Mouse (Mus musculus) C2C12 (cell line): ENCODE data around the gene Atp6v0e.

Experiments
- CTCF ChIP-seq: IDR thresholded peaks from one replicate; pipeline ENCODE4 v1.5.1; 2011; ENCODE audit not compliant: control insufficient read depth, insufficient read depth, insufficient read length
- MAX ChIP-seq: IDR thresholded peaks from one replicate; pipeline ENCODE4 v1.6.1; 2011; ENCODE audit warnings: mild to moderate bottlenecking, control low read depth

DNA sequence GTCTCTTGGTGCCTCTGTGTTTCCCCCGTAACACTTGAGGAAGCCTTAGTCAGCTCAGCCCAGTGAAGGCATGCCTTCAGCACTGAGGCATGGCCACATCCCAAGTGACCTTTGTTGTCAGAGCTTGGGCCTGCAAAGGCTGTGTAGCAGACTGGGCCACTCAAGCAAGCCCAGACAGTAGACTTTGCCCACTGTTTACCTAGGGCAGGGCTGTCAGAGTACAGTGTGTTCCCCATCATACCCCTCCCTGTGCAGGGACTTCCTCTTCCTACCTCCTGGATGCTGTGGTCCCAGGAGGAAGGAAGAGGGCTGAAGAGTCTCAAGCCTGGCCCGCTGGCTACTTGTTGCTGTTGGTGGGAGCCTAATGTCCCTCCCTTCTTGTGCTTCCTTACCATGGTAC lies 46.3 kb upstream of the Atp6v0e start:
- TF ChIP-seq MAX: no peak
- TF ChIP-seq CTCF: no peak
